Mouse (Mus musculus): ENCODE data around the gene Cnmd. TPM values are rescaled to one million over a fixed set of nuclear protein-coding genes. Genes with fewer than 3 reads are reported as not detected.

The Cnmd gene
- total and polyA plus RNA-seq, 3 experiments = not detected

GRCm38 (mm10) chr14:79660467-79660866 lies 1.5 kb downstream of the Cnmd start:
- DNase-seq (ENCODE audit: low read depth, low spot score) = no peak
- H3K9ac ChIP-seq (ENCODE audit: control insufficient read depth, low read depth, low read length, poor library complexity, severe bottlenecking) = no peak overlapping the region
- H3K27me3 ChIP-seq (ENCODE audit: control insufficient read depth in 1 of 2, insufficient read depth in 2 of 2, low read length in 2 of 2) = no peaks in the 10 kb centered on the region
- H3K4me3 ChIP-seq (ENCODE audit: control insufficient read depth in 1 of 2, insufficient read depth in 1 of 2, low read depth in 2 of 2, low read length in 2 of 2) = 0 out of 4 replicates have a peak overlapping the region, but pooled peaks of 1 of the 2 experiments have one; percentile 22
- TF ChIP-seq TCF12 (IDR thresholded peaks at IDR 0.05; ENCODE audit: low read depth, low read length) (no peak), ZKSCAN1 (IDR thresholded peaks at IDR 0.05; ENCODE audit: low read depth, low read length) (no peak), MYC (IDR thresholded peaks at IDR 0.05; ENCODE audit: low read depth, low read length) (no peak), SMC3 (IDR thresholded peaks at IDR 0.05; ENCODE audit: low read depth, low read length) (no peak), UBTF (IDR thresholded peaks at IDR 0.05; ENCODE audit: borderline replicate concordance, insufficient read depth, low read depth, low read length) (no peak)
- H3K27ac ChIP-seq (ENCODE audit: control insufficient read depth, low read depth, low read length) = no peak overlapping the region
- no peaks in the 10 kb centered on the region for H3K79me2 ChIP-seq (ENCODE audit: control insufficient read depth, insufficient read depth, low read length, poor library complexity)
- H3K4me1 ChIP-seq (ENCODE audit: control insufficient read depth in 1 of 2, insufficient read depth in 2 of 2, low read length in 2 of 2) = no peaks in the 10 kb centered on the region
- no peaks in the 10 kb centered on the region for H3K9me3 ChIP-seq (replicated peaks; ENCODE audit: insufficient read depth, low read length)
- H3K36me3 ChIP-seq (ENCODE audit: control insufficient read depth in 1 of 2, insufficient read depth in 2 of 2, low read length in 2 of 2) = no peaks in the 10 kb centered on the region

GRCm38 (mm10) chr14:79658748-79659508 lies 3.0 kb downstream of the Cnmd start:
- no peaks in the 10 kb centered on the region for H3K27me3 ChIP-seq (ENCODE audit: control insufficient read depth in 1 of 2, insufficient read depth in 2 of 2, low read length in 2 of 2)
- no peak for DNase-seq (ENCODE audit: low read depth, low spot score)
- no peaks in the 10 kb centered on the region for H3K4me1 ChIP-seq (ENCODE audit: control insufficient read depth in 1 of 2, insufficient read depth in 2 of 2, low read length in 2 of 2)
- H3K79me2 ChIP-seq (ENCODE audit: control insufficient read depth, insufficient read depth, low read length, poor library complexity) = no peaks in the 10 kb centered on the region
- TF ChIP-seq MAZ (IDR thresholded peaks at IDR 0.05; ENCODE audit: low read depth, low read length) = no peak
- no peak for TF ChIP-seq CHD1 (IDR thresholded peaks at IDR 0.05; ENCODE audit: low read depth, low read length)
- no peak for TF ChIP-seq SIN3A (IDR thresholded peaks at IDR 0.05; ENCODE audit: low read length)
- no peak for TF ChIP-seq GATA1 (IDR thresholded peaks at IDR 0.05; ENCODE audit: low read depth, low read length)
- TF ChIP-seq POLR2AphosphoS2 (IDR thresholded peaks at IDR 0.05; ENCODE audit: low read length) = no peak
- no peak for TF ChIP-seq MAX (IDR thresholded peaks at IDR 0.05; ENCODE audit: low read length)
- TF ChIP-seq MYC (IDR thresholded peaks at IDR 0.05; ENCODE audit: low read depth, low read length) = no peak
- no peak for TF ChIP-seq RCOR1 (IDR thresholded peaks at IDR 0.05; ENCODE audit: low read depth, low read length)
- TF ChIP-seq MAFK (IDR thresholded peaks at IDR 0.05; ENCODE audit: borderline replicate concordance, low read depth, low read length) = no peak
- no peak for TF ChIP-seq POLR2A (IDR thresholded peaks at IDR 0.05; ENCODE audit: control insufficient read depth in 1 of 2, insufficient read depth in 1 of 2, low read depth in 1 of 2, low read length in 2 of 2, poor library complexity in 1 of 2)
- TF ChIP-seq USF1 (IDR thresholded peaks at IDR 0.05; ENCODE audit: low read depth, low read length) = no peak
- no peak for TF ChIP-seq NRF1 (IDR thresholded peaks at IDR 0.05; ENCODE audit: insufficient read depth, low read depth, low read length, poor library complexity, severe bottlenecking)
- TF ChIP-seq ETS1 (IDR thresholded peaks at IDR 0.05; ENCODE audit: low read depth, low read length) = no peak
- TF ChIP-seq BHLHE40 (IDR thresholded peaks at IDR 0.05; ENCODE audit: borderline replicate concordance, low read depth, low read length) = no peak
- no peak for TF ChIP-seq ZNF384 (IDR thresholded peaks at IDR 0.05; ENCODE audit: low read depth, low read length)
- no peak for TF ChIP-seq MXI1 (IDR thresholded peaks at IDR 0.05; ENCODE audit: low read depth, low read length)
- no peak overlapping the region for H3K9ac ChIP-seq (ENCODE audit: control insufficient read depth, low read depth, low read length, poor library complexity, severe bottlenecking)
- no peak overlapping the region for H3K4me3 ChIP-seq (ENCODE audit: control insufficient read depth in 1 of 2, insufficient read depth in 1 of 2, low read depth in 2 of 2, low read length in 2 of 2)
- no peaks in the 10 kb centered on the region for H3K36me3 ChIP-seq (ENCODE audit: control insufficient read depth in 1 of 2, insufficient read depth in 2 of 2, low read length in 2 of 2)
- no peaks in the 10 kb centered on the region for H3K9me3 ChIP-seq (replicated peaks; ENCODE audit: insufficient read depth, low read length)
- no peak overlapping the region for H3K27ac ChIP-seq (ENCODE audit: control insufficient read depth, low read depth, low read length)
